Mouse (Mus musculus) heart, embryonic 10.5 days (tissue): ENCODE data around the gene Egflam. TPM values are rescaled to one million over a fixed set of nuclear protein-coding genes. Genes with fewer than 3 reads are reported as not detected.

Source experiments
- DNase-seq: peaks from one replicate; pipeline ENCODE4 v3.0.0-alpha.2; 2017; ENCODE audit warnings: low spot score
- H3K27ac ChIP-seq: fragments of 300-500 bp; sonication (generic); 2 replicates; pipeline ENCODE4 v1.5.1; 2016; ENCODE audit warnings: mild to moderate bottlenecking
- H3K27me3 ChIP-seq: fragments of 300-500 bp; sonication (generic); 2 replicates; pipeline ENCODE4 v1.6.1; 2016; ENCODE audit warnings: mild to moderate bottlenecking; ENCODE audit not compliant: poor library complexity, insufficient read depth, severe bottlenecking
- H3K36me3 ChIP-seq: fragments of 300-500 bp; sonication (generic); 2 replicates; pipeline ENCODE4 v1.6.1; 2016; ENCODE audit warnings: mild to moderate bottlenecking, moderate library complexity
- H3K4me1 ChIP-seq: fragments of 300-500 bp; sonication (generic); 2 replicates; pipeline ENCODE4 v1.6.1; 2016; ENCODE audit warnings: mild to moderate bottlenecking
- H3K4me3 ChIP-seq: fragments of 300-500 bp; sonication (generic); 2 replicates; pipeline ENCODE4 v1.5.1; 2016; ENCODE audit warnings: mild to moderate bottlenecking, moderate library complexity
- H3K9me3 ChIP-seq: fragments of 300-500 bp; sonication (generic); 2 replicates; pipeline ENCODE4 v1.6.1; 2016; ENCODE audit warnings: mild to moderate bottlenecking, moderate library complexity
- whole genome bisulfite sequencing: fragments of 180-500 bp; shearing (Covaris S2); methylation state at CpG from one replicate; pipeline ENCODE4 v1.1.7; 2016; 5-methylcytosine and 5-hydroxymethylcytosine counted together
- polyA plus RNA-seq: library from polyadenylated mRNA; unstranded; fragments of >200 nt; fragmentation: Nextera tagmentation; extraction: Ambion mirVana; gene quantifications from 2 replicates; pipeline ENCODE4 v1.2.1, GENCODE M21; 2016

Gene Egflam
- polyA plus RNA-seq, 1 experiment from 2014 or later = 7.0 TPM

DNA sequence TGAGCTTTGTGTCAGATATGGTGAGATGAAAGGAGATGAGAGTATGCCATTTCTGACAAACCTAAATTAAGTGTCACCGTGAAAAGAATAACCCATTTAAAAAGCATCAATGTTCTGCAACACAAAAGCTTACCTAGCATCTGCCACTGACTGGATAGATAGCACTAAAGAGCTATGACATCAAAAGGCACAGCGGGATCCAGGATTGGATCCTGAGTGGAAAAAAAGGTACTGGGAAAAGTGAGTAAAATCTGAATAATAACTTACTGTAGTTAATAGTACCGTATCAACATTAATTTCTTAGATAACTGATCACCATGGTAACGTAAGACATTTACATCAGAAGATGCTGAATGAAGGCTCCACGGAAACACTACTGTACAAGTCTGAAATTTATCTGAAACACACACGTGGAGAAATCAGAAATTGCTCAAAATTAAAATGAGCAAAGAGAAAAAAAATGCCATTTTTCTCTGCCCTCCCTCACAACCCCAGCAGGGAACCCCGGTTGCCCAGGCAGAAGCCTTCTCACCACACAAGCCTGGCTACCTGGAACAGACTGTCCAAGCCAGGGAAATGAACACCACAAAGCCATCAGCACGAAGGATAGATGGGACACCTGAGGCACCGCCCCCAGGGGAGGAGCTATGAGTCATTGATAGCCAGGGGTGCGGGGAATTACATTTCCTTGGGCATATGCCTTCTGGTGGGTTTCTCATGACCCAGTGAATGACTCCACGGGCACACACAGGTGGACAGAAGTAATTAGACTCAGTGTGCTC lies 63.5 kb downstream of the Egflam start:
- Histone ChIP-seq H3K4me1 (no peaks in the 10 kb centered on the region), H3K36me3 (no peaks in the 10 kb centered on the region), H3K27me3 (no peaks in the 10 kb centered on the region), H3K4me3 (no peak overlapping the region), H3K9me3 (no peaks in the 10 kb centered on the region), H3K27ac (no peak overlapping the region)
- WGBS = 80% methylated on average over 11 of the region's 11 CpGs
- no peak for DNase-seq

GRCm38 (mm10) chr15:7332875-7333274 lies 65.3 kb downstream of the Egflam start:
- no peak for DNase-seq

DNA sequence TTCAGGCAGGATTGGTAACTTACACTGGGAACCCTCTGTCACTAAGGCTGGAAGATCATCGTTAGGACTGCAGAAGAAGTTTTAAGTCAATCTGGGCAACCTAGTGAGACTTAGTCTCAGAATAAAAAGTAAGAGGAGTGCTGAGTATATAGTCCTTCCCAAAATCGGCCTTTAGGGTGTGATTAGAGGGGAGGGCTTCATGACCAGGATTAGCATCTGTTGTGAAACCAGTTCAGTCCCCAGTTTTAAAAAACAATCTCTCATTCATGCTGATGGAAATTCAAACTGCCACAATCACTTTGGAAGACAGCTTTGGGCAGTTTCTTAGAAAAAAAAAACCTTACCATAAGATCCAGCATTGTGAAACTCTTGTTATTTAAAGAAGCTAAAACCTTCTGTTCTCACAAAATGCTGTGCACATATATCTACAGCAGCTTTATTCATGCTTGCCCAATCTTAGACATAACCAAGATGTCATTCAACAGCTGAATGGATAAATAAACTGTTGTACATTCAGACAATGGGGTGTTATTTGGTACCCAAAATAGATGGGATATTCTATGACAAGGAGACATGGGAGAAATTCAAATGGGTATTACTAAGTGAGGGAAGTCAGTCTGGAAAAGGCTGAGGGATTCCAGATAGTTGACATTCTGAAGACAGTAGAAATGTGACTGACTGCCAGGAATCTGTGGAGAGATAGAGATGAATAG lies 75.4 kb downstream of the Egflam start:
- no peak for DNase-seq
- no peaks in the 10 kb centered on the region for H3K36me3 ChIP-seq
- H3K27ac ChIP-seq = no peak overlapping the region
- no peak overlapping the region for H3K4me3 ChIP-seq
- no peaks in the 10 kb centered on the region for H3K27me3 ChIP-seq
- no peaks in the 10 kb centered on the region for H3K4me1 ChIP-seq
- 82% methylated on average over 2 of the region's 2 CpGs for WGBS
- H3K9me3 ChIP-seq = no peaks in the 10 kb centered on the region

More at GRCm38 (mm10) chr15:7332875-7333274, 65.3 kb downstream of the Egflam start:
- 89% methylated on average over 1 of the region's 1 CpGs for WGBS
- no peaks in the 10 kb centered on the region for H3K36me3 ChIP-seq
- H3K27me3 ChIP-seq = no peaks in the 10 kb centered on the region
- H3K27ac ChIP-seq = no peak overlapping the region
- no peaks in the 10 kb centered on the region for H3K4me1 ChIP-seq
- no peaks in the 10 kb centered on the region for H3K9me3 ChIP-seq
- H3K4me3 ChIP-seq = no peak overlapping the region

DNA sequence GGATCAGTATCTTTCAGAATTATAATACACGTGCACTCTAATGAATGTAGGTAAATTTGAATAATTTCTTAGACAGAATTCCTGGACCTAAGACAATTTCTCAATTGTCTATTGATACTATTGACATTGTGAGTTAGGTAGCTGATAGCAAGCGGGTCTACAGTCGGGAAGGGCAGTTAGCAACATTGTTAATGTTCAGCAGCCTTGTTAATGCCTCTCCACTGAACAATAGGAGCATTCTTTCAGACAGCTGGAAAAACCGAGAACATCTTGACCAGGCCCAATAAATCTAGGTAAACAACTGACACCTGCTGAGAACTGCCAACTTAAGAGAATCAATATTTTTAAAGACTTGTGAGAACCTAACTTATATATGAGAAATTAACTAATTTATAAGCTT lies 77.3 kb downstream of the Egflam start:
- H3K4me3 ChIP-seq = no peak overlapping the region
- no peak for DNase-seq
- H3K36me3 ChIP-seq = no peaks in the 10 kb centered on the region
- H3K27me3 ChIP-seq = no peaks in the 10 kb centered on the region
- H3K4me1 ChIP-seq = no peaks in the 10 kb centered on the region
- WGBS = 67% methylated on average over 4 of the region's 4 CpGs
- no peak overlapping the region for H3K27ac ChIP-seq
- H3K9me3 ChIP-seq = no peaks in the 10 kb centered on the region

GRCm38 (mm10) chr15:7315539-7315938 lies 82.7 kb downstream of the Egflam start:
- no peak overlapping the region for H3K27ac ChIP-seq
- H3K4me1 ChIP-seq = no peaks in the 10 kb centered on the region
- H3K27me3 ChIP-seq = no peaks in the 10 kb centered on the region
- no peaks in the 10 kb centered on the region for H3K36me3 ChIP-seq
- no peak for DNase-seq
- H3K9me3 ChIP-seq = no peaks in the 10 kb centered on the region
- H3K4me3 ChIP-seq = no peak overlapping the region
- 78% methylated on average over 9 of the region's 9 CpGs for WGBS

DNA sequence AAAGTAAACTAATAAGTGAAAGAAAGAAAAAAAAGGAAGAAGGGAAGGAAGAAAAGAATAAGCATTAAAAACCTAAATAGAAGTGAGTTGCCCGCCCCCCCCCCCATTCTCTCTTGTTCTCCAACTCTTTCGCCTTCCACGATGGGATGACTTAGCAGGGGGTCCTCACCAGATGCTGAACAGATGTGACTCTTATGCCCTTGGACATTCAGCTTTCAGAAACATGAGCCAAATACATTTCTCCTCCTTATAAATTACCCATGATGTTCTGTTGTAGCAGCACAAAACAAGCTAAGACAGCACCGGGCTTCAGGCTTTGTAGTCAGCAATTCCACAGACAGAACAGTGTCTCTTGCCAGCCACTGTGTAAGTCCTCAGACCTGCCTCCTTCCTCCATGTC lies 89.5 kb downstream of the Egflam start:
- H3K4me3 ChIP-seq = no peak overlapping the region
- no peak overlapping the region for H3K27ac ChIP-seq
- H3K27me3 ChIP-seq = no peaks in the 10 kb centered on the region
- no peaks in the 10 kb centered on the region for H3K4me1 ChIP-seq
- no peak for DNase-seq
- 87% methylated on average over 4 of the region's 4 CpGs for WGBS
- H3K36me3 ChIP-seq = no peaks in the 10 kb centered on the region
- no peaks in the 10 kb centered on the region for H3K9me3 ChIP-seq

- no peaks in the 10 kb centered on the region for H3K4me1 ChIP-seq
- 74% methylated on average over 1 of the region's 1 CpGs for WGBS
- peak; percentile 52 for DNase-seq
- H3K27ac ChIP-seq = no peak overlapping the region
- H3K27me3 ChIP-seq = no peaks in the 10 kb centered on the region
- H3K4me3 ChIP-seq = no peak overlapping the region
- 0 out of 2 replicates have a peak, but pooled peaks cover 2% of the 10 kb centered on the region for H3K36me3 ChIP-seq
- no peaks in the 10 kb centered on the region for H3K9me3 ChIP-seq
These were observed 98.3 kb downstream of the Egflam start for GRCm38 (mm10) chr15:7299892-7300291.

- no peaks in the 10 kb centered on the region for H3K9me3 ChIP-seq
- no peaks in the 10 kb centered on the region for H3K4me1 ChIP-seq
- no peak overlapping the region for H3K4me3 ChIP-seq
- no peak for DNase-seq
- WGBS = 90% methylated on average over 1 of the region's 1 CpGs
- 0 out of 2 replicates have a peak, but pooled peaks cover 2% of the 10 kb centered on the region for H3K36me3 ChIP-seq
- no peaks in the 10 kb centered on the region for H3K27me3 ChIP-seq
- no peak overlapping the region for H3K27ac ChIP-seq
These were observed 103.0 kb downstream of the Egflam start for GRCm38 (mm10) chr15:7295199-7295598.

- Histone ChIP-seq H3K27ac (no peak overlapping the region), H3K4me1 (peaks cover 15% of the 10 kb centered on the region; the same call in 1 of the 2 replicates), H3K9me3 (no peaks in the 10 kb centered on the region), H3K36me3 (0 out of 2 replicates have a peak, but pooled peaks cover 2% of the 10 kb centered on the region), H3K4me3 (no peak overlapping the region), H3K27me3 (no peaks in the 10 kb centered on the region)
- no peak for DNase-seq
These were observed 105.3 kb downstream of the Egflam start for GRCm38 (mm10) chr15:7292854-7293253.

GRCm38 (mm10) chr15:7290003-7290402 lies 108.2 kb downstream of the Egflam start:
- no peaks in the 10 kb centered on the region for H3K9me3 ChIP-seq
- DNase-seq = peak; percentile 20
- H3K27me3 ChIP-seq = no peaks in the 10 kb centered on the region
- 72% methylated on average over 4 of the region's 4 CpGs for WGBS
- no peak overlapping the region for H3K4me3 ChIP-seq
- H3K4me1 ChIP-seq = peaks cover 15% of the 10 kb centered on the region; the same call in 1 of the 2 replicates
- no peak overlapping the region for H3K27ac ChIP-seq
- no peaks in the 10 kb centered on the region for H3K36me3 ChIP-seq

- Histone ChIP-seq H3K27me3 (no peaks in the 10 kb centered on the region), H3K4me1 (peaks cover 15% of the 10 kb centered on the region; the same call in 1 of the 2 replicates), H3K36me3 (no peaks in the 10 kb centered on the region), H3K9me3 (no peaks in the 10 kb centered on the region), H3K4me3 (peak overlapping the region; percentile 36), H3K27ac (no peak overlapping the region)
- no peak for DNase-seq
- 41% methylated on average over 14 of the region's 14 CpGs for WGBS
These were observed 108.7 kb downstream of the Egflam start for GRCm38 (mm10) chr15:7289516-7289915.

GRCm38 (mm10) chr15:7288841-7289424 lies 109.3 kb downstream of the Egflam start:
- Histone ChIP-seq H3K36me3 (no peaks in the 10 kb centered on the region), H3K9me3 (no peaks in the 10 kb centered on the region), H3K4me3 (no peak overlapping the region; the same call in 1 of the 2 replicates), H3K27ac (no peak overlapping the region), H3K27me3 (no peaks in the 10 kb centered on the region), H3K4me1 (peaks cover 15% of the 10 kb centered on the region; the same call in 1 of the 2 replicates)
- 44% methylated on average over 4 of the region's 4 CpGs for WGBS
- DNase-seq = no peak

GRCm38 (mm10) chr15:7287911-7288310 lies 110.3 kb downstream of the Egflam start:
- Histone ChIP-seq H3K36me3 (no peaks in the 10 kb centered on the region), H3K9me3 (no peaks in the 10 kb centered on the region), H3K27ac (no peak overlapping the region), H3K27me3 (no peaks in the 10 kb centered on the region), H3K4me3 (no peak overlapping the region), H3K4me1 (peaks cover 15% of the 10 kb centered on the region; the same call in 1 of the 2 replicates)
- 75% methylated on average over 3 of the region's 3 CpGs for WGBS
- DNase-seq = no peak
